Mouse (Mus musculus) neural tube, embryonic 14.5 days (tissue): ENCODE measurements at regions not wholly inside any gene's neighbourhood (a gene's known extent, or its start where the extent isn't known, plus 50 kb on each side); places are given as distances from the start of the nearest gene placed in this dataset.

Experiments
- ATAC-seq: fragments of 200-750 bp; cut with Nextera tagmentation; 2 replicates; pipeline ENCODE4 v1.8.0; 2017; ENCODE audit warnings: low read depth, mild to moderate bottlenecking, moderate TSS enrichment, moderate library complexity
- H3K27ac ChIP-seq: fragments of 300-500 bp; sonication (generic); 2 replicates; pipeline ENCODE4 v1.5.1; 2014; ENCODE audit warnings: low read depth, mild to moderate bottlenecking, control low read depth, low read length, moderate library complexity, mixed read lengths
- H3K27me3 ChIP-seq: fragments of 300-500 bp; sonication (generic); 2 replicates; pipeline ENCODE4 v1.6.1; 2014; ENCODE audit warnings: low read length; ENCODE audit not compliant: control insufficient read depth, insufficient read depth
- H3K36me3 ChIP-seq: fragments of 300-500 bp; sonication (generic); 2 replicates; pipeline ENCODE4 v1.6.1; 2014; ENCODE audit warnings: low read length, mixed read lengths; ENCODE audit not compliant: control insufficient read depth, insufficient read depth
- H3K4me1 ChIP-seq: fragments of 300-500 bp; sonication (generic); 2 replicates; pipeline ENCODE4 v1.6.1; 2014; ENCODE audit warnings: low read length; ENCODE audit not compliant: control insufficient read depth, insufficient read depth
- H3K4me2 ChIP-seq: fragments of 300-500 bp; sonication (generic); 2 replicates; pipeline ENCODE4 v1.6.1; 2014; ENCODE audit warnings: mild to moderate bottlenecking, low read depth, low read length, control low read depth
- H3K4me3 ChIP-seq: fragments of 300-500 bp; sonication (generic); 2 replicates; pipeline ENCODE4 v1.5.1; 2014; ENCODE audit warnings: low read depth, low read length, control low read depth, mixed read lengths
- H3K9ac ChIP-seq: fragments of 300-500 bp; sonication (generic); replicated peaks from 2 replicates; pipeline ENCODE4 v1.6.1; 2014; ENCODE audit warnings: low read depth, mild to moderate bottlenecking, control low read depth, low read length, mixed read lengths
- H3K9me3 ChIP-seq: fragments of 300-500 bp; sonication (generic); 2 replicates; pipeline ENCODE4 v1.6.1; 2016; ENCODE audit warnings: low read length; ENCODE audit not compliant: control insufficient read depth
- WGBS: fragments of 180-500 bp; shearing (Covaris S2); extraction: QIAGEN DNeasy Blood & Tissue Kit; methylation state at CpG from one replicate; pipeline ENCODE4 v1.1.7; 2014; 5-methylcytosine and 5-hydroxymethylcytosine counted together

DNA sequence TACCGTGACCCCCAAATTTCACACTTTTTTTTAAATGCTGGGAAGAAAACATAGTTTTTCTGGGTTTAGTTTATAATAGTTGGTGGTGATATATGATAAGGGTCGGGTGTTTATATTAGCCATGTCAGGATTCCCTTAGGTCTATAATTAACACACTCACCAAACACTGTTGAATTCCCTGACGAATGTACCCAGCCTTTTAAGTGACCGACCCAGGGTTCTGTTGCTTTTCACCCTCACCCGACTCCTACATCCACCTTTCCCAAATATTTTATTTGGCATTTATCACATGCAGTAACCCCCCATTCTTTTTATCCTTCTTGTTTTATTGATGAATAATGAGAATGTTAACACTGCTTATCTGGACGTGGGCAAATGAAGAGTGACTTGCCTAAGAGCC lies 389.1 kb upstream of the Fam241a start:
- no peak for ATAC-seq
- H3K9ac ChIP-seq, result no peak overlapping the region
- H3K9me3 ChIP-seq, result no peaks in the 10 kb centered on the region
- H3K4me1 ChIP-seq, result no peaks in the 10 kb centered on the region
- 86% methylated on average over 6 of the region's 6 CpGs for WGBS
- no peak overlapping the region for H3K4me3 ChIP-seq
- no peaks in the 10 kb centered on the region for H3K36me3 ChIP-seq
- no peak overlapping the region for H3K4me2 ChIP-seq
- H3K27me3 ChIP-seq, result no peaks in the 10 kb centered on the region
- no peak overlapping the region for H3K27ac ChIP-seq

- no peak overlapping the region for H3K9ac ChIP-seq
- H3K4me1 ChIP-seq, result no peaks in the 10 kb centered on the region
- WGBS, result 98% methylated on average over 4 of the region's 4 CpGs
- H3K9me3 ChIP-seq, result no peaks in the 10 kb centered on the region
- H3K36me3 ChIP-seq, result no peaks in the 10 kb centered on the region
- no peak for ATAC-seq
- no peaks in the 10 kb centered on the region for H3K27me3 ChIP-seq
- no peak overlapping the region for H3K27ac ChIP-seq
- H3K4me2 ChIP-seq, result no peak overlapping the region
- H3K4me3 ChIP-seq, result no peak overlapping the region
Measured at GRCm38 (mm10) chr3:128280626-128281025, 384.5 kb upstream of the Fam241a start.

GRCm38 (mm10) chr3:128270576-128270975 lies 374.5 kb upstream of the Fam241a start:
- no peak for ATAC-seq

DNA sequence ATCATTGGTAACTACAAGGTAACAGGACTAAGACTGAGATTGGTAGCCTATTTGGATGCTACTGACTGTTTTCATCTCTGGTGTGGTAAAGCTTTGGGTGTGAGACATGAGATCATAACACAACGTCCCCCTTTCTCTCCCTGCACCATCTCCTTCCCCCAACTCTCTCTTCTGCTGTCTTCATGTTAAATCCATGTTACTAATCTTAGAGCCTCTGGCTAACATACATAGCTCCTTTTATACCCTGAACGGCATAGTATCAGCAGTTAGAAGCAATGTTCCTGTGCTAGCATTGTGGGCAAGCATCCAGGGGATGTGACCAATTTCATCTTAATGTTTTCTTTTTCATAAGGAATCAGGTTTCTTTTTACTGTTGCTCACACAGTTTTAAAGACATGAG lies 365.1 kb upstream of the Fam241a start:
- Histone ChIP-seq H3K4me1 (no peaks in the 10 kb centered on the region), H3K4me3 (no peak overlapping the region), H3K36me3 (no peaks in the 10 kb centered on the region), H3K9me3 (no peaks in the 10 kb centered on the region), H3K4me2 (no peak overlapping the region), H3K27me3 (no peaks in the 10 kb centered on the region), H3K9ac (no peak overlapping the region), H3K27ac (no peak overlapping the region)
- no peak for ATAC-seq
- WGBS, result 91% methylated on average over 2 of the region's 2 CpGs

More at GRCm38 (mm10) chr3:128270576-128270975, 374.5 kb upstream of the Fam241a start:
- no peaks in the 10 kb centered on the region for H3K9me3 ChIP-seq
- no peak overlapping the region for H3K9ac ChIP-seq
- no peaks in the 10 kb centered on the region for H3K36me3 ChIP-seq
- H3K27me3 ChIP-seq, result no peaks in the 10 kb centered on the region
- no peak overlapping the region for H3K4me3 ChIP-seq
- WGBS, result 48% methylated on average over 6 of the region's 6 CpGs
- H3K4me1 ChIP-seq, result no peaks in the 10 kb centered on the region
- H3K27ac ChIP-seq, result no peak overlapping the region
- no peak overlapping the region for H3K4me2 ChIP-seq

GRCm38 (mm10) chr3:128247816-128248215 lies 351.7 kb upstream of the Fam241a start:
- Histone ChIP-seq H3K4me3 (no peak overlapping the region), H3K4me2 (no peak overlapping the region), H3K4me1 (no peaks in the 10 kb centered on the region), H3K36me3 (no peaks in the 10 kb centered on the region), H3K9ac (no peak overlapping the region), H3K27ac (no peak overlapping the region), H3K9me3 (no peaks in the 10 kb centered on the region), H3K27me3 (no peaks in the 10 kb centered on the region)
- no peak for ATAC-seq
- 71% methylated on average over 2 of the region's 2 CpGs for WGBS

DNA sequence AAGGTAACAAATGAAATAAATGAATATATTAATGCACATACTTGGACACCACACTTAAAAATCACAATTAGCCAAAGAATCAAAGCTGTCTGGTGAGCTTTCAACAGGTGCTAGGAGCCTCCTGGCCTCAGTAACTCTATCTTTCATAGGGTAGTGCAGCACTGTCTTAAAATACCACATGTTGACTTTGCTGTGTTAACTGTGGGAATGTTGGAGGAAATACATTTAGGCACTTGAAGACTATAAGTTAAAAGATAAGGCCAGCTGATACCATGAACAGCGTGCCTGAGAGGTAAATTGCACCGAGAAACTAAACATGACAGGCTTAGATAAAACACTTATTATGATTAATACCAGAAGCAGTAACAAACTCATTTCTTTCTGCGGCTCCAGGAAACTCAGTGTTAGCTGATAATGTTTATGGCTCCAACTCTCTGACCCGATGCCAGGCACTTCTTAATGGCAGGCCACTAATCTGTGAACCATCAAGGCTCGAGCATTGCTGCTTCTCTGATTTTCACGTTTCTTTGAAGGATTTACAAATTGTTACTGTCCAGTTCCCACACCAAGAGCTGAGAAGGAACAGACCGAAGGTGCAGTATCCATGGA lies 343.8 kb upstream of the Fam241a start:
- ATAC-seq, result no peak
- Histone ChIP-seq H3K27ac (no peak overlapping the region), H3K4me2 (no peak overlapping the region), H3K4me1 (no peaks in the 10 kb centered on the region), H3K27me3 (no peaks in the 10 kb centered on the region), H3K36me3 (no peaks in the 10 kb centered on the region), H3K9ac (no peak overlapping the region), H3K9me3 (no peaks in the 10 kb centered on the region), H3K4me3 (no peak overlapping the region)
- WGBS, result 82% methylated on average over 7 of the region's 7 CpGs

DNA sequence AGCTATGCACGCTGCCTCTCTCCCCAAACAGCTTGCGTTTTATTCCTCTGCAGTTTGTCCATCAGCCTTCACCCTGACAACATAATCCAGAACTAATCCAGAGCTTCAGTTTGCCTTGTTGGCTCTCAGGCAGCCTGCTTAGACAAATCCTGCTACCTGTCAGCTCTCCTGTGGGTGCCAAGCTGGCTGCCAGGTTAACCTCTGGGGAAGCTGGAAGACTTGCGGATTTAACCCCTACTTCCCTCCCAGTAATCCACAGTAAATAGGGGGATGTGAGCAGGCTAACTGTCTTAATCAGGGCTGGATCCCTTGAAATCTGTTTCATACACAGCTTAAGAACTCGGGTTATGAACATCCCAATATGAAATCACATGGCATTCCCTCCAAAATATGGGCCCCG lies 334.3 kb upstream of the Fam241a start:
- no peak overlapping the region for H3K9ac ChIP-seq
- no peak overlapping the region for H3K4me2 ChIP-seq
- no peak overlapping the region for H3K27ac ChIP-seq
- H3K4me3 ChIP-seq, result no peak overlapping the region
- 89% methylated on average over 5 of the region's 5 CpGs for WGBS
- no peaks in the 10 kb centered on the region for H3K9me3 ChIP-seq
- no peaks in the 10 kb centered on the region for H3K36me3 ChIP-seq
- ATAC-seq, result no peak
- no peaks in the 10 kb centered on the region for H3K4me1 ChIP-seq
- no peaks in the 10 kb centered on the region for H3K27me3 ChIP-seq

DNA sequence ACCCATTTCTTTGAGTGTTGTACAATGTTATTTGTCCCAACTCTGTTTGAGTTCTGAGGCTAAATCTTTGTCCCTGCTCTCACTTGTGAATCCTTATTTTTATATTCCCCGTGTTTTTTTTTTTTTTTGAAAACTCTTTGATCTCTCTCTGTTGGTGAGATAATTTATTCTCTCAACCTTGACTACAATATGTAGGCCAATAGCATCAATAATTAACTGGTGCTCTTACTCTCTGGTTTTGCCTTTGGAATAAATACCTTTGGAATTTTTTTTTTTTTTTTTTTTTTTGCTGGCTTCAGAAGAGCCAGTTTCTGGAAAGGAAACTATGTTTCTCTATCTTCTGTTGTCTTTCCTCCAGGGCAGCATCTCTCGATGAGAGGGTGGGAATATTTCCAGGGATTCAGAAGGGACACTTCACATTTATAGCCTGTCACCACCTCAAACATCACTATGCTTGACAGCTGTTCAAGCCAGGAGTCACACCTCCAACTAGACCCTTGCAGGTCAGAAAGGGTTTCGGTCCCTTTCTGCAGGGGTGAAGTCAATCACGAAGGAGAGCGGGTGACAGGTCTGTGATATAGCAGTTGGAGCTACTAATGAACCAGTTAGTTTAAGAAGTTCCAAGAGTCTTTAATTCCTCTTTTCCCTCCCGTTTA lies 330.9 kb upstream of the Fam241a start:
- H3K27me3 ChIP-seq, result no peaks in the 10 kb centered on the region
- H3K9ac ChIP-seq, result no peak overlapping the region
- H3K27ac ChIP-seq, result no peak overlapping the region
- no peak for ATAC-seq
- H3K4me2 ChIP-seq, result no peak overlapping the region
- H3K36me3 ChIP-seq, result no peaks in the 10 kb centered on the region
- no peaks in the 10 kb centered on the region for H3K9me3 ChIP-seq
- H3K4me3 ChIP-seq, result no peak overlapping the region
- H3K4me1 ChIP-seq, result no peaks in the 10 kb centered on the region
- 82% methylated on average over 6 of the region's 6 CpGs for WGBS

DNA sequence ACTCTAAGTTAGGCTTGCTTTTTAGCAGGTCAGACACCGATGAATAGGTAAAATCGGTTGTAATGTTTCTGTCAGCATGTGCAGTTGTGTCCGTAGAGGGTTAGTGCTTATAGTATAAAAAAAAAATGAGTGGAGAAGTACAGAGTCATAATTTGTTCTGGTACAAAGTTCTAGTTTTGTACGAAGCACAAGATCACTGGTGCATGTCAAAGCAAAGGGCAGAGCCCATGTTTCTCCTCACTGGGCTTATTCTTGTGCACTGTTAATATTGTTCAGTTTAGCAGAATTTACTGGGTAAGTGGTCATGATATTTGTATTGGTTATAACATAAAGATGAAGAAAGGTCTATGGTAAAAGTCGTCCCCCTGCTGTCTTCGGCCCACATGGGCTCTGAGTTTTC lies 330.4 kb upstream of the Fam241a start:
- Histone ChIP-seq H3K27ac (no peak overlapping the region), H3K9ac (no peak overlapping the region), H3K36me3 (no peaks in the 10 kb centered on the region), H3K4me1 (no peaks in the 10 kb centered on the region), H3K4me3 (no peak overlapping the region), H3K4me2 (no peak overlapping the region), H3K9me3 (no peaks in the 10 kb centered on the region), H3K27me3 (no peaks in the 10 kb centered on the region)
- 88% methylated on average over 6 of the region's 6 CpGs for WGBS
- no peak for ATAC-seq
